Mouse (Mus musculus) midbrain, embryonic 11.5 days (tissue): ENCODE measurements around the gene Rubcnl. TPM values are rescaled to one million over a fixed set of nuclear protein-coding genes. Genes with fewer than 3 reads are reported as not detected.

ENCODE experiments used
- ATAC-seq: fragments of 200-750 bp; cut with Nextera tagmentation; 2 replicates; pipeline ENCODE4 v1.8.0; 2017; ENCODE audit warnings: moderate TSS enrichment, moderate library complexity; ENCODE audit not compliant: low FRiP score
- DNase-seq: peaks from one replicate; pipeline ENCODE4 v3.0.0; 2015; ENCODE audit warnings: low spot score; ENCODE audit errors: missing footprints
- H3K27ac ChIP-seq: fragments of 300-500 bp; sonication (generic); 2 replicates; pipeline ENCODE4 v1.5.1; 2014; ENCODE audit warnings: low read depth, low read length
- H3K27me3 ChIP-seq: fragments of 300-500 bp; sonication (generic); 2 replicates; pipeline ENCODE4 v1.6.1; 2014; ENCODE audit warnings: mild to moderate bottlenecking, low read length, moderate library complexity, mixed read lengths; ENCODE audit not compliant: control insufficient read depth, insufficient read depth
- H3K36me3 ChIP-seq: fragments of 300-500 bp; sonication (generic); 2 replicates; pipeline ENCODE4 v1.6.1; 2014; ENCODE audit warnings: mild to moderate bottlenecking, low read length, moderate library complexity, mixed read lengths; ENCODE audit not compliant: control insufficient read depth, insufficient read depth
- H3K4me1 ChIP-seq: fragments of 300-500 bp; sonication (generic); 2 replicates; pipeline ENCODE4 v1.6.1; 2014; ENCODE audit warnings: low read length; ENCODE audit not compliant: control insufficient read depth, insufficient read depth
- H3K4me2 ChIP-seq: fragments of 300-500 bp; sonication (generic); 2 replicates; pipeline ENCODE4 v1.6.1; 2014; ENCODE audit warnings: mild to moderate bottlenecking, moderate library complexity
- H3K4me3 ChIP-seq: fragments of 300-500 bp; sonication (generic); 2 replicates; pipeline ENCODE4 v1.5.1; 2014; ENCODE audit warnings: low read depth, low read length
- H3K9ac ChIP-seq: fragments of 300-500 bp; sonication (generic); 2 replicates; pipeline ENCODE4 v1.6.1; 2014; ENCODE audit warnings: low read length
- H3K9me3 ChIP-seq: fragments of 300-500 bp; sonication (generic); 2 replicates; pipeline ENCODE4 v1.6.1; 2016; ENCODE audit warnings: low read length; ENCODE audit not compliant: control insufficient read depth
- WGBS: fragments of 180-500 bp; shearing (Covaris S2); extraction: QIAGEN DNeasy Blood & Tissue Kit; methylation state at CpG from one replicate; pipeline ENCODE4 v1.1.7; 2014; 5-methylcytosine and 5-hydroxymethylcytosine counted together
- polyA plus RNA-seq: library from polyadenylated mRNA; unstranded; fragments of >200 nt; fragmentation: Nextera tagmentation; extraction: Ambion mirVana; gene quantifications from 2 replicates; pipeline ENCODE4 v1.2.1, GENCODE M21; 2014

Rubcnl gene
- polyA plus RNA-seq, 1 experiment from 2014 or later = 0.36 TPM

DNA sequence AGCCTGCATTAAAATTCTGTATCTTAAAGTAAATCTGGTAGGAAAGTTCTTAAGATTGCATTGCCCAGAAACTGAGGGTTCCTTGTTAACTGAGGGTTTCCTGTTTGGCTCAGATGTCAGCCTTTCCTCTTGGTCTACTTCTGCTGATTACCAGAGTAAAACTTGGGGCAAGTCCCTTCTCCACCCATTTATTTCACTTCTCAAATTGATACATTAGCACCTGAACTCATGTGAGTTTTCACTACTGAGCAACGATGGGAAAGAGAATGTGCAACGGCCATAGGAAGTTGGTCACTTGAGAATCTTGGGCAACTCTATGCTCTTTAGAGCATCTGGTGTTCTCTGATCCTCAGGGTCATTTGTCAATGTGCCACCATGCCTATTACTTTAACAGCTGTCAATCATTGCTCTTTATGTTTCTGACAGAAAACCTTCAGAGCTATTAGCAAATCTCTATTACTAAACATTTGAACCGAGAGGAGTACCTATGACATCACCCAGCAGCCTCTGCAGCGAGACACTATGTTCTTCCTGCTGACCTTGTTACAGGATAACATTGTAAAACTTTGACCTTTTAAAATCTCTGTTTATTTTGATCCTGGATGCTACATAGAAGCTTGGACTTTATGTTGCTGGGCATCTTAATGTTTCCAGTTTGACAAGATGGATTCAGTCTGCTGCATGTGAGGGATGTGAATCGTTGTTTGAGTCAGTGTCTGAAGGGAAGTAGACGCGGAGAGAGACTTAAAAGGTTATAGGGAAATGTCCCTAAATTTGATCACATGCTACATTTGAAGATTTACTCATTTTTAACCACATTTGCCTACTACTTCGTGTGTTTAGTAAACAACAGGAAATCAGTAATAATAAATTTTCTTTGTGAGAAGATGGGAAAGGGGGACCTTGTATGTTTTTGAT is 9.2 kb downstream of the Rubcnl start:
- ATAC-seq (no peak), DNase-seq (no peak)
- Histone ChIP-seq H3K36me3 (no peaks in the 10 kb centered on the region), H3K27me3 (no peaks in the 10 kb centered on the region), H3K4me2 (no peak overlapping the region), H3K9me3 (no peaks in the 10 kb centered on the region), H3K27ac (no peak overlapping the region), H3K9ac (no peak overlapping the region), H3K4me3 (no peak overlapping the region), H3K4me1 (no peaks in the 10 kb centered on the region)
- 89% methylated on average over 8 of the region's 8 CpGs for WGBS

DNA sequence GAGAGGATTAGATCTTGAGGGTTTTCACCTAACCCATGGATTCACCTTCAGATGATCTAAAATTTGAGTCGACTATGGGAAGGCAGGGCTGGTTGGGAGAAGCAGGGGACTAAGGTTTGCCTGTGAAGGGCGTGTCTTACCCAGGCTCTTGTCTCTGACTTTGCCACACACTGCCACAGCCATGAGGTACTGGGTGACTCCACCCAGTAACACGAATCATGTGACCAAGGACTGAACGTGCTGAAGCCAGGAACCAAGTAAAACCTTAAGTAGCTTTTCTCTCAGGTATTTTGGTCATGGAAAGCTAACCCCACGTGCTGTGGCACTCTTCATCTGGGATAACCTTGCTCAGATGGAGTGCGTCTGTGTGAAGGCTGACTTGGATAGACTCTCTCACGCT is 14.9 kb downstream of the Rubcnl start:
- no peaks in the 10 kb centered on the region for H3K36me3 ChIP-seq
- H3K9me3 ChIP-seq = no peaks in the 10 kb centered on the region
- WGBS = 81% methylated on average over 7 of the region's 7 CpGs
- no peak for DNase-seq
- H3K27ac ChIP-seq = no peak overlapping the region
- H3K4me2 ChIP-seq = no peak overlapping the region
- no peak for ATAC-seq
- H3K27me3 ChIP-seq = no peaks in the 10 kb centered on the region
- H3K9ac ChIP-seq = no peak overlapping the region
- no peaks in the 10 kb centered on the region for H3K4me1 ChIP-seq
- no peak overlapping the region for H3K4me3 ChIP-seq

DNA sequence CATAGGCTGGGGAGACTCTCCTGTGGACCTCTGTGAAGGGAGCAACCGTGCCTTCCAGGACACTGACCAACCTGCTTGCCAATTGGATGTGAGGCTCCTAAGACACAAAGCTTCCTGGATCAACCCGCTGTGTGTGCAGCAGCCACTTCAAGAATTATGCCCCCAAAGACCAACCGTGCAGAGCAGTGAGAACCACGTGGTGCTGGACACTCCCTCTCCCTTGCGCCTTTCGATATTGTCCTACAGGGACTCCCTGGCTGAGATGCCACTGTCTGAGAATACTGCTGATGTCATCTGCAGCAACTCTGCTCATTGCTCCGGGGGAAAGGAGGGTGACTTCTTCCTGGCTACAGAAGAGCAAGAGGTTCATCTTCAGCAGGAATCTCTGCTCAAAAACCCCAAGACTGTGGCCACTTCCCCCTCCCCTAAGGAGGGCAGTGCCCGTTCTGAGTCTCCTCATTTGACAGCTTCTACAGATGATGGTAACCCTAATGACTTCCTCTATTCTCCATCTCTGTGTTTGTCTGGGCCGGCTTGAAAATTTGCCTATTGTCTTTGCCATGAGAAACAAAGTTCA is 16.3 kb downstream of the Rubcnl start:
- 84% methylated on average over 9 of the region's 9 CpGs for whole genome bisulfite sequencing
- no peaks in the 10 kb centered on the region for H3K4me1 ChIP-seq

DNA sequence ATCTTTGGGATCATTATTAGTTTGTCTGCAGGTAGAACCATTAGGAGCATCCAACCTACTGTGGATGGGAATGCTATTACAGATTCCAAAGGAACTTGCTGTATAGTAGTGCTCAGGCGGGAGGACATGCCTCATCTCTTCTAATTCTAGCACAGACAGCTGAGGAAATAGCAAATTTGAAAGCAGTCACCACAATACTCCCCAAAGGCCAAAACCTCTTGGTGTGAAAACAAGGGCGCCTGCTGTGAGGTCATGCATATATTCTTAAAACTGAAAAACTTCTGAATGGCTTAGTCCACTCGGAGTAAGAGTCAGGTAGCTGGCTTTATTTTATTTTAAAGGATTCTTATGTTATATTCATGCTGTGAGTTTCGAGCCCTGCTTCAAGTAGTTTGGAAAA is 16.9 kb downstream of the Rubcnl start:
- no peak overlapping the region for H3K9ac ChIP-seq
- H3K27me3 ChIP-seq = no peaks in the 10 kb centered on the region
- no peak overlapping the region for H3K27ac ChIP-seq
- no peaks in the 10 kb centered on the region for H3K9me3 ChIP-seq
- DNase-seq = no peak
- H3K4me1 ChIP-seq = no peaks in the 10 kb centered on the region
- WGBS = 68% methylated on average over 4 of the region's 4 CpGs
- H3K36me3 ChIP-seq = no peaks in the 10 kb centered on the region
- H3K4me3 ChIP-seq = no peak overlapping the region
- no peak overlapping the region for H3K4me2 ChIP-seq
- no peak for ATAC-seq

More for the DNA sequence above, 16.3 kb downstream of the Rubcnl start:
- Histone ChIP-seq H3K36me3 (no peaks in the 10 kb centered on the region), H3K9me3 (no peaks in the 10 kb centered on the region), H3K4me2 (no peak overlapping the region), H3K27ac (no peak overlapping the region), H3K9ac (no peak overlapping the region), H3K4me3 (no peak overlapping the region), H3K27me3 (no peaks in the 10 kb centered on the region)
- DNase-seq = no peak
- no peak for ATAC-seq

DNA sequence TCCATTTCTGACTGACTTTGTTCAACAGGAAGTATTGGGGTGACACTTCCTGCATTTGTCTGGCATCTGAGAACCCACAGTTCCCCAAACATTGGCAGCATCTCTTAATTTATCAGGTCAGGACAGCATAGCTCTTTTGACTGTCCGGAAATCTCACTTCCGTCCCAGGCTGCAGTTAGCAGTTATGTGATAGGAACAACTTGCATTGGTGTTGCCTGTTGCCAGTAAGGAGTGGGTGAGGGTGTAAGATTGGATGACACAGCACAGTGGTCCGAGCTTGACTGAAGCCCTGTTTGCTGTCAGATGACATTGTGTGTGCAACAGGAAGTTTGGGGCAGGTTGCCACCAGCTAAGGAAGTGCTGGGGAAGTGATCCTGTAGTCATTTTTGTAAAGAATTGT is 18.4 kb downstream of the Rubcnl start:
- H3K4me1 ChIP-seq = no peaks in the 10 kb centered on the region
- no peaks in the 10 kb centered on the region for H3K9me3 ChIP-seq
- WGBS = 94% methylated on average over 3 of the region's 3 CpGs
- H3K27me3 ChIP-seq = no peaks in the 10 kb centered on the region
- H3K36me3 ChIP-seq = no peaks in the 10 kb centered on the region
- ATAC-seq = no peak
- H3K4me2 ChIP-seq = no peak overlapping the region
- no peak overlapping the region for H3K4me3 ChIP-seq
- DNase-seq = no peak
- no peak overlapping the region for H3K27ac ChIP-seq
- no peak overlapping the region for H3K9ac ChIP-seq

DNA sequence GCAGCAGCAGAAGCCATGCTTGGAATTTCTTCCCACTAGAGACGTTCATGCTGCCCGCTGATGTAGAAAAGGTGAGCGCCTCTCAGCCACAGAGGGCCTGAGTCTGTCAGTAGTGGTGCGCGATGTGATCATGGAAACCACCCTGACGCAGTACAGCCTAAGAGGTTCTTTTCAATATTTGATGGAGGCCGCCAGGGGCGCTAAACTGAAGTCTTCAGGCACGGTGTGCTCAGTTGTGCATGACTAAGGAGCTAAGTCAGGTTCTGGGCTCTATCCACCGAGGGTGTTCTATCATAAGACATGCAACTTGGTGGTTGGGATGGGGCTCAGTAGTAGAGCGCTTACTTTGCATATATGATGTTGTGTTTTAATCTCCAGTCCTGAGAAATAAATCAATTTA is 19.6 kb downstream of the Rubcnl start:
- no peak overlapping the region for H3K9ac ChIP-seq
- WGBS = 64% methylated on average over 11 of the region's 11 CpGs
- no peak for DNase-seq
- no peak for ATAC-seq
- H3K27ac ChIP-seq = no peak overlapping the region
- no peaks in the 10 kb centered on the region for H3K9me3 ChIP-seq
- H3K4me3 ChIP-seq = no peak overlapping the region
- no peak overlapping the region for H3K4me2 ChIP-seq
- no peaks in the 10 kb centered on the region for H3K27me3 ChIP-seq
- no peaks in the 10 kb centered on the region for H3K4me1 ChIP-seq
- H3K36me3 ChIP-seq = no peaks in the 10 kb centered on the region

DNA sequence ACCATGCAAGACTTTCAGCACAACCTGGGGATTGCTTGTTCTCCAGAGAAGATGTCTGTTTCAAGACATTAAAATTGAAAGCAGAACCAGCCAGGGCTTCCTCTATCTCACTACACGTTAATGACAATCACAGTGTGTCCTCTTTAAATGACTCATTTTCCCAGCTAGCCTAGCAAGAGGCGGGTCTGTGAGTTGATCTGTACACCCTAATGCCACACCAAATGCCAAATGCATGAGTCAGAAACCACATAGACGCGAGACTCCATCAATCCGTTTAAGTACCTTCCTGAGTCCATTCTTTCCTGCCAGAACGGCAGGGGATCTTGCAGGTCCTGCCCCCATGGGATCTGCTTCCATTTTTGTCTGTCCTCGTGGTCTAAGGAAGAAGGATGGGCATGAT is 29.4 kb downstream of the Rubcnl start:
- DNase-seq (no peak), ATAC-seq (no peak)
- no peak overlapping the region for H3K27ac ChIP-seq
- H3K4me1 ChIP-seq = no peaks in the 10 kb centered on the region
- no peaks in the 10 kb centered on the region for H3K36me3 ChIP-seq
- H3K4me3 ChIP-seq = no peak overlapping the region
- no peaks in the 10 kb centered on the region for H3K9me3 ChIP-seq
- H3K9ac ChIP-seq = no peak overlapping the region
- H3K27me3 ChIP-seq = no peaks in the 10 kb centered on the region
- 83% methylated on average over 7 of the region's 7 CpGs for WGBS
- H3K4me2 ChIP-seq = no peak overlapping the region

DNA sequence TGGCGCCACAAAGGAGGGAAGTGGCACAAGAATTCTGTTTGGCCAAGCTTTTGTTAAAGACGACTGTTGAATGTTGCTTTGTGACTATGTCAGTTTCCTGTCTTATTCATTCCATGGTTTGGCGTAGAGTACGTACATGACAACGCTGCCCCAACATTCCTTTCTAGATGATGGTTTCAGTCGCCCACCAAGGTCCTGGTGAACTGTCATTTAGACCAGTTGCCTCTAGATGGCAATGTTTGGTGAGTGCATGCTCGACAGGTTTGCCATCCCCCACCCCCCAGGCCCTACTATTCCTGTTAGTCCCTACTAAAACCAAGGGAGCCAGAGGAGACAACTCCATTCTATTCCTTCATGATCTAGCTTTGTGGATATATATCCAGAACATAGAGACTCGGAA is 36.6 kb downstream of the Rubcnl start:
- 70% methylated on average over 8 of the region's 8 CpGs for WGBS
- H3K9me3 ChIP-seq = no peaks in the 10 kb centered on the region
- no peaks in the 10 kb centered on the region for H3K4me1 ChIP-seq
- no peak overlapping the region for H3K27ac ChIP-seq
- no peaks in the 10 kb centered on the region for H3K27me3 ChIP-seq
- no peak overlapping the region for H3K4me2 ChIP-seq
- DNase-seq (no peak), ATAC-seq (no peak)
- H3K9ac ChIP-seq = no peak overlapping the region
- no peak overlapping the region for H3K4me3 ChIP-seq
- H3K36me3 ChIP-seq = no peaks in the 10 kb centered on the region

DNA sequence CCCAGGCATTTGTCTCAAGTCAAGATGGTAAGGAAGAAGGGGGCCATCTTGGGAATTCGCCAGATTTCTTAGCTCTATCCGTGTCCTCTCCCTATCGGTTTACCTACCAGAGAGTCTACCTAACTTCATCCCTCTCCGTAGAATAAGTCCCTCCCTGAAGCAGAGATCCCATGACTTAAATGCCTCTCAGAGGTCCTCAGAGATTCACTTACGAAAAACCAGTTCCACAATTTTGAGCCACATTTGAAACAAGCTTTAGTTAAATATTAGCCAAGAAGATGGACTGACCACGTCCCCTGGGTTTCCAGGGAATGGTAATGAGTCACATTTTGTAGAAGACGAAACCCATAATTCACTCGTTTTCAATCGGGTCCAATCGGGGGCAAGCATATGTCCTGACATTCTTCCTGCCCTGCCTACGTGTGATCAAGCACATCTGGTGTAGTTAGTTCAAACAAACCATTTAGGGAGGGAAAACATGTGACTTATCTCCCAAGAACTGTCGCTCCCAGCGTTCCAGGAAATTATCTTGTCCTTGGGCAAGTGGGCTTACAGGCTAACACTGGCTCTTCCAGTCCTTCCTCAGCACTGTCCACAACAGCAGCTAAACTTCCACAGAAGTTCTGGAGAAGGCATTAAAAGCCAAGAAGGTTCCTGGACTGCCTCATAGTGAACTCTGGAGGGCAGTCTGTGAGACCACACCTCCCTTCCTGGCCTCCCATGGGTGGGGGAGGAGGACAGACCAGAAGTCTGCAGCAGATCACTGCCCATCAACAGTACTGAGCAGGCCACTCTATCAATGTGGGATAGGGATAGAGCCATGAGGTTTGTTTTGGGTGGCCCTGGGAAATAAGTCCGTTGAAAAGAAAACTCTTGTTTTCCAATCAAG is 38.9 kb downstream of the Rubcnl start:
- Histone ChIP-seq H3K27me3 (no peaks in the 10 kb centered on the region), H3K27ac (no peak overlapping the region), H3K36me3 (no peaks in the 10 kb centered on the region), H3K4me3 (no peak overlapping the region), H3K4me2 (no peak overlapping the region), H3K9me3 (no peaks in the 10 kb centered on the region), H3K4me1 (no peaks in the 10 kb centered on the region), H3K9ac (no peak overlapping the region)
- DNase-seq (no peak), ATAC-seq (no peak)
- WGBS = 88% methylated on average over 14 of the region's 14 CpGs
